Mouse (Mus musculus) liver, embryonic 15.5 days (tissue): ENCODE data around the gene Kcnj5. TPM values are rescaled to one million over a fixed set of nuclear protein-coding genes. Genes with fewer than 3 reads are reported as not detected.

Experiments
- ATAC-seq: fragments of 200-750 bp; cut with Nextera tagmentation; 2 replicates; pipeline ENCODE4 v1.8.0; 2017; ENCODE audit warnings: moderate number of reproducible peaks, mild to moderate bottlenecking, moderate library complexity; ENCODE audit not compliant: insufficient read depth
- H3K27ac ChIP-seq: fragments of 300-500 bp; sonication (generic); replicated peaks from 2 replicates; pipeline ENCODE4 v1.5.1; 2015; ENCODE audit warnings: mild to moderate bottlenecking, inconsistent platforms
- H3K27me3 ChIP-seq: fragments of 300-500 bp; sonication (generic); 2 replicates; pipeline ENCODE4 v1.6.1; 2015; ENCODE audit warnings: mild to moderate bottlenecking, inconsistent platforms
- H3K36me3 ChIP-seq: fragments of 300-500 bp; sonication (generic); replicated peaks from 2 replicates; pipeline ENCODE4 v1.6.1; 2015; ENCODE audit warnings: moderate library complexity, mild to moderate bottlenecking, inconsistent platforms
- H3K4me1 ChIP-seq: fragments of 300-500 bp; sonication (generic); replicated peaks from 2 replicates; pipeline ENCODE4 v1.6.1; 2015; ENCODE audit warnings: inconsistent platforms
- H3K4me2 ChIP-seq: fragments of 300-500 bp; sonication (generic); 2 replicates; pipeline ENCODE4 v1.6.1; 2015; ENCODE audit warnings: moderate library complexity, mild to moderate bottlenecking, inconsistent platforms
- H3K4me3 ChIP-seq: fragments of 300-500 bp; sonication (generic); replicated peaks from 2 replicates; pipeline ENCODE4 v1.5.1; 2015; ENCODE audit warnings: mild to moderate bottlenecking, inconsistent platforms
- H3K9ac ChIP-seq: fragments of 300-500 bp; sonication (generic); 2 replicates; pipeline ENCODE4 v1.6.1; 2015; ENCODE audit warnings: moderate library complexity, mild to moderate bottlenecking, inconsistent platforms
- H3K9me3 ChIP-seq: fragments of 300-500 bp; sonication (generic); replicated peaks from 2 replicates; pipeline ENCODE4 v1.6.1; 2016; ENCODE audit warnings: inconsistent platforms
- WGBS: fragments of 180-500 bp; shearing (Covaris S2); methylation state at CpG from one replicate; pipeline ENCODE4 v1.1.7; 2015; ENCODE audit warnings: mixed read lengths; ENCODE audit not compliant: insufficient replicate concordance; 5-methylcytosine and 5-hydroxymethylcytosine counted together
- polyA plus RNA-seq: library from polyadenylated mRNA; unstranded; fragments of >200 nt; fragmentation: Nextera tagmentation; extraction: Ambion mirVana; gene quantifications from 2 replicates; pipeline ENCODE4 v1.2.1, GENCODE M21; 2015

Kcnj5 gene
- polyA plus RNA-seq, 1 experiment from 2014 or later: 1.2 TPM

- Histone ChIP-seq H3K4me1 (no peaks in the 10 kb centered on the region), H3K9ac (no peak overlapping the region), H3K36me3 (no peaks in the 10 kb centered on the region), H3K27me3 (no peaks in the 10 kb centered on the region), H3K9me3 (no peaks in the 10 kb centered on the region), H3K4me2 (no peak overlapping the region), H3K4me3 (no peak overlapping the region), H3K27ac (no peak overlapping the region)
- ATAC-seq: no peak
- 61% methylated on average over 3 of the region's 3 CpGs for WGBS
Observed at GRCm38 (mm10) chr9:32315999-32316398, 28.2 kb downstream of the Kcnj5 start.

- Histone ChIP-seq H3K4me3 (no peak overlapping the region), H3K27me3 (no peaks in the 10 kb centered on the region), H3K4me2 (no peak overlapping the region), H3K4me1 (no peaks in the 10 kb centered on the region), H3K27ac (no peak overlapping the region), H3K36me3 (no peaks in the 10 kb centered on the region), H3K9me3 (no peaks in the 10 kb centered on the region), H3K9ac (no peak overlapping the region)
- no peak for ATAC-seq
- 43% methylated on average over 3 of the region's 3 CpGs for WGBS
Observed at GRCm38 (mm10) chr9:32314071-32314470, 30.1 kb downstream of the Kcnj5 start.

GRCm38 (mm10) chr9:32312208-32312607 is 31.9 kb downstream of the Kcnj5 start:
- 31% methylated on average over 4 of the region's 4 CpGs for WGBS

GRCm38 (mm10) chr9:32311786-32312185 is 32.4 kb downstream of the Kcnj5 start:
- Histone ChIP-seq H3K9me3 (no peaks in the 10 kb centered on the region), H3K9ac (no peak overlapping the region), H3K4me3 (no peak overlapping the region), H3K36me3 (no peaks in the 10 kb centered on the region), H3K27ac (no peak overlapping the region), H3K4me2 (no peak overlapping the region), H3K27me3 (no peaks in the 10 kb centered on the region), H3K4me1 (no peaks in the 10 kb centered on the region)
- WGBS: 66% methylated on average over 14 of the region's 14 CpGs
- no peak for ATAC-seq

More at GRCm38 (mm10) chr9:32312208-32312607, 31.9 kb downstream of the Kcnj5 start:
- Histone ChIP-seq H3K4me2 (no peak overlapping the region), H3K27me3 (no peaks in the 10 kb centered on the region), H3K9ac (no peak overlapping the region), H3K4me3 (no peak overlapping the region), H3K9me3 (no peaks in the 10 kb centered on the region), H3K27ac (no peak overlapping the region), H3K36me3 (no peaks in the 10 kb centered on the region), H3K4me1 (no peaks in the 10 kb centered on the region)
- no peak for ATAC-seq

- no peak overlapping the region for H3K9ac ChIP-seq
- 69% methylated on average over 13 of the region's 13 CpGs for WGBS
Observed at GRCm38 (mm10) chr9:32302501-32303150, 41.5 kb downstream of the Kcnj5 start.

GRCm38 (mm10) chr9:32295061-32295800 is 48.9 kb downstream of the Kcnj5 start:
- Histone ChIP-seq H3K4me1 (no peaks in the 10 kb centered on the region), H3K36me3 (no peaks in the 10 kb centered on the region), H3K4me3 (no peak overlapping the region), H3K27ac (no peak overlapping the region), H3K9me3 (no peaks in the 10 kb centered on the region), H3K27me3 (no peaks in the 10 kb centered on the region), H3K4me2 (no peak overlapping the region), H3K9ac (no peak overlapping the region)
- 67% methylated on average over 9 of the region's 9 CpGs for WGBS
- no peak for ATAC-seq

More at GRCm38 (mm10) chr9:32302501-32303150, 41.5 kb downstream of the Kcnj5 start:
- no peaks in the 10 kb centered on the region for H3K9me3 ChIP-seq
- H3K27ac ChIP-seq: no peak overlapping the region
- no peaks in the 10 kb centered on the region for H3K27me3 ChIP-seq
- no peak for ATAC-seq
- no peak overlapping the region for H3K4me2 ChIP-seq
- H3K36me3 ChIP-seq: no peaks in the 10 kb centered on the region
- no peaks in the 10 kb centered on the region for H3K4me1 ChIP-seq
- H3K4me3 ChIP-seq: no peak overlapping the region

- Histone ChIP-seq H3K36me3 (no peaks in the 10 kb centered on the region), H3K4me3 (no peak overlapping the region), H3K4me2 (no peak overlapping the region), H3K27ac (no peak overlapping the region), H3K9ac (no peak overlapping the region), H3K9me3 (no peaks in the 10 kb centered on the region), H3K27me3 (no peaks in the 10 kb centered on the region), H3K4me1 (no peaks in the 10 kb centered on the region)
- WGBS: 34% methylated on average over 5 of the region's 5 CpGs
- ATAC-seq: no peak
Observed at GRCm38 (mm10) chr9:32292686-32293085, 51.5 kb downstream of the Kcnj5 start.

GRCm38 (mm10) chr9:32291618-32292017 is 52.5 kb downstream of the Kcnj5 start:
- 16% methylated on average over 7 of the region's 7 CpGs for WGBS

GRCm38 (mm10) chr9:32283591-32283990 is 60.6 kb downstream of the Kcnj5 start:
- Histone ChIP-seq H3K27me3 (no peaks in the 10 kb centered on the region), H3K4me1 (peaks cover 18% of the 10 kb centered on the region), H3K27ac (no peak overlapping the region), H3K36me3 (no peaks in the 10 kb centered on the region), H3K4me3 (no peak overlapping the region), H3K4me2 (no peak overlapping the region), H3K9ac (no peak overlapping the region), H3K9me3 (no peaks in the 10 kb centered on the region)
- WGBS: 76% methylated on average over 5 of the region's 5 CpGs
- ATAC-seq: no peak

More at GRCm38 (mm10) chr9:32291618-32292017, 52.5 kb downstream of the Kcnj5 start:
- Histone ChIP-seq H3K9ac (no peak overlapping the region), H3K27ac (no peak overlapping the region), H3K4me3 (no peak overlapping the region), H3K36me3 (no peaks in the 10 kb centered on the region), H3K27me3 (no peaks in the 10 kb centered on the region), H3K4me2 (no peak overlapping the region), H3K4me1 (no peaks in the 10 kb centered on the region), H3K9me3 (no peaks in the 10 kb centered on the region)
- ATAC-seq: no peak; the same call in 1 of the 2 replicates

- Histone ChIP-seq H3K4me2 (no peak overlapping the region), H3K36me3 (no peaks in the 10 kb centered on the region), H3K4me3 (no peak overlapping the region), H3K4me1 (peaks cover 18% of the 10 kb centered on the region), H3K27ac (no peak overlapping the region), H3K9me3 (no peaks in the 10 kb centered on the region), H3K9ac (no peak overlapping the region), H3K27me3 (no peaks in the 10 kb centered on the region)
- 5% methylated on average over 5 of the region's 5 CpGs for WGBS
- peak; percentile 40; the same call in 1 of the 2 replicates for ATAC-seq
Observed at GRCm38 (mm10) chr9:32280456-32280855, 63.7 kb downstream of the Kcnj5 start.

- Histone ChIP-seq H3K4me2 (no peak overlapping the region), H3K27me3 (no peaks in the 10 kb centered on the region), H3K36me3 (no peaks in the 10 kb centered on the region), H3K9me3 (no peaks in the 10 kb centered on the region), H3K4me1 (peaks cover 18% of the 10 kb centered on the region), H3K9ac (no peak overlapping the region), H3K4me3 (no peak overlapping the region), H3K27ac (no peak overlapping the region)
- ATAC-seq: no peak
- 26% methylated on average over 3 of the region's 3 CpGs for WGBS
Observed at GRCm38 (mm10) chr9:32279789-32280188, 64.4 kb downstream of the Kcnj5 start.
